Mouse (Mus musculus): ENCODE measurements around the gene Hs1bp3.

Hs1bp3 gene

DNA sequence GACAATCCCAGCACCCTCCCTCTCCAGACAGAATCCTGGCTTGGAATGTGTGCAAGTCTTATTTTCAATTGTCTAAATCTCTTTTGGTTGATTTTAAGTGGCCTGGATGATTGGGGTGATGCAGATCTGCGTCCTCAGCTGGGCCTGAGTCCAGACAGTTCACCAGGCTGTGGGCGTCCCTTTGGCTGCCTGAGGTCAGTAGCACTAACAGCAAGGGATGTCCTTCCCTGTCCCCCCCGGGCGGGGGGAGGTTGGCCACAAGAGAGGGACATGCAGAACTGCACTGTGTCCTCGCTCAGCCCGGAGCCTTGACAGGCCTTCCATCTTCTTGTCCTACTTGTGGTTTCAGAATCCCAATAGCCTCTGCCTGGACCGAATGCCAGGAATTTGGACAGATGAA, 52.1 kb downstream of the Hs1bp3 start:
- no peak for DNase-seq

DNA sequence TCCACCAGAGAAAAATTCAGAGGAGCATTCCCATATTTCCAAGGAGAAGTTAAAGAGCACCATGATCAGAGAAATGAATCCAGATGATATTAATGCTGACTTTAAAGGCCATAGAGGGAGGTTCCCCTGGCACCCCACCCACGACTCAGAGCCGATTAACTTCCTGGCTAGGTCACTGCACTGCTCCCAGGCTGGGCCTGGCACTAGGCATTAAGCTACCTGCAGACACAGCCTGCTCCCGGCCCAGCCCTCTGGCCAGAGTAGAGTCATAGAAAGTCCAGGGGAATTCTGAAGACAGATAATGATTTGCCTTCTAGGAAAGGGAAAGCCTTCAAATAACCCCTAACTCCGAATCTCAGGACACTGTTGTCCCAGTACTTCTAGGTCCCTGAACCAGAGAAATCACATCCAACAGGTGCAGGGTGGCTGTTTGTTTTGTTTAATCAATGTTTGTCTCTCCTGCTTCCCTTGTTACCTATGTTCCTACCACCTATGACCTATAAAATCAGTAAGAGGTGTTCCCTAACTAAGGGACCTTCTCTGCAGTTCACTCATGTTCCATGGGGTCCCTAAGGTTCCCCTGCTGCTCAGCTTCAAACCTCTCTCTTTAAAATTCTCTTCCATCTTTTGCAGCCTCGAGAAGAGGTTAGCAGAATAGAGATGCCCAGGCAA, 52.8 kb downstream of the Hs1bp3 start:
- DNase-seq, result no peak

- DNase-seq, result no peak
Measured at GRCm38 (mm10) chr12:8366688-8367087, 53.5 kb downstream of the Hs1bp3 start.

DNA sequence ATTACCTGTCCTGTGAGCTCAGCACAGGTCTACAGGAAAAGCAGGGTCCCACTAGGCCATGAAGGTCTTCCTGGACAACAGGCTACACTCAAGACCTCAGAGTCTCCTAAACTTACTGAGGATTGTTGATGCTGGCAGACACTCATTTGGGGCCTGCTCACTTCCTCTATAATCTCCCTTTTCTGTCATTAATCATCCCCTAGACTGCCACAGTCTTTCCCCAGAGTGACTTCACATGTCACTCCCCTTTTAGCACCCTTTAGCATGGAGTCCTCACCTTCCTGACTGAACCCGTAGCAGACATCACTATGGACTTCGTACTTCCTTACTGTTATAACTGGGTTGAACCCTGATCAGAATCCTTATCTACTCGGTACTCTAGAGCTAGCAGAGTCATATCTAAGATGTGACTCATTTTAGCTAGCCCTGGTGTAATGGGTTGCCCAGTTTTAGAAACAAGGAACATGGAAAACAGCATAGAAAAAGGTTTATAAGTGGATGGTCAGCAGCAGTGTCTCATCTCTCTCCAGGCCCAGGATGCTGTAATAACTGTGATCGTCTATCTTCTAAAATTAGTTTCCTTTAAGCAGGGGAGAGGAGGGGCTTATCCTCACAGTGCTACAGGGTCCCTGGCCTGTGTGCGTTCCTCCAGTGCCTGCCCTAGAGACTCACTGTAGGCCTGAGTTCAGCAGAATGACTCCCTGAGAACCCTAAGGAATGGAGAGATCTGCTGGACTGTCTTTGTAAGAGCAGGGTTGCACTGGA, 58.7 kb downstream of the Hs1bp3 start:
- no peak for DNase-seq

DNA sequence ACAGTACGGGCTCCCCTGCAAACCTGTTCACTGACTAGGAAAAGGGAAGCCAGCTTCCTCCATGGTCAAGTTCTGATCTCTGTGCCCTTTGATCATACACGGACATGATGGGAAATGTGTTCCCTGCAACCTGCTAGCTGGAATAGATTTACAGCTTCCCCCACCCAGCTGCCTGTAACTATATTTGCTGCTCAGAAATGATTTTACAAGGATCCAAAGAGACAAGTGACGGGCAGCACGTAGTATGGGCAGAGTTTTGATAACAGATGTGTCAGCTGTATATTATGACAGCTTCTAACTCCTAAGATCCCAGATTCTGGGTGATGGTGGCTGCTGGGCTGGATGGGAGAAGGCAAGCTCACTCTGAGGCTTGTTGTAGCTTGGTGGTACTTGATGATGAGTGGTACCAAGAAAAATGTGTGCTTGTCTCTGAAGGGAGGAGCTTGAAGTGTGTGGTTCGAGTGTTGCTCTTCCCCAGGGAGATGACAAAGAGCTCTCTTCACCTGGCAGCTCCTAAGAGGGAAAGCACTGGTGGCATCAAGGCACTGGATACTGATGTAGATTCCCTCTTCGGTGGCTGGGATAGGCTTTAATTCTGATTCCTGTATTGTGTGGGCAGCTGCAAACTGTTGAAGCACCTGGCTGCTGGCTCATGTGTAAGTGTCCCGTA, 59.4 kb downstream of the Hs1bp3 start:
- DNase-seq, result no peak

DNA sequence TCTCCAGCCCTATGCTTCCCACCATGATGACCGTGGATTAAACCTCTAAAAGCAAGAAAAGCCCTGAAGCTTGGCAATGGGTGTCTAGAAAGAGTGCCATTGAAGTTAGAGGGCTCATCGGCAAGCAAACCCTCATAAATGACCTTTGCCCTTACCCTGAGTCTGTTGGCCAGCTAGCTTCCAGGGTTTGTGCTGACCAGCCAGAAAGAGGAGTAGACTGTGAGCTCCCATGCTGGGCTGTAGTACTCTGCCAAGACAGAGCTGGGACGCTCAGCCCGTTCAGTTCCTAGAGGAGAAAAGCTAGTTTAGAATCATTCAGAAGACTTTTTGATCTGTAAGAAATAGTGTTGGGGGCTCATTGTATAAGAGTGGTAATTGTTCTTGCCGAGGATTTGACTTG, 60.5 kb downstream of the Hs1bp3 start:
- no peak for DNase-seq

GRCm38 (mm10) chr12:8377169-8377568, 63.9 kb downstream of the Hs1bp3 start:
- no peak for DNase-seq

GRCm38 (mm10) chr12:8377955-8378620, 64.9 kb downstream of the Hs1bp3 start:
- no peak for DNase-seq

DNA sequence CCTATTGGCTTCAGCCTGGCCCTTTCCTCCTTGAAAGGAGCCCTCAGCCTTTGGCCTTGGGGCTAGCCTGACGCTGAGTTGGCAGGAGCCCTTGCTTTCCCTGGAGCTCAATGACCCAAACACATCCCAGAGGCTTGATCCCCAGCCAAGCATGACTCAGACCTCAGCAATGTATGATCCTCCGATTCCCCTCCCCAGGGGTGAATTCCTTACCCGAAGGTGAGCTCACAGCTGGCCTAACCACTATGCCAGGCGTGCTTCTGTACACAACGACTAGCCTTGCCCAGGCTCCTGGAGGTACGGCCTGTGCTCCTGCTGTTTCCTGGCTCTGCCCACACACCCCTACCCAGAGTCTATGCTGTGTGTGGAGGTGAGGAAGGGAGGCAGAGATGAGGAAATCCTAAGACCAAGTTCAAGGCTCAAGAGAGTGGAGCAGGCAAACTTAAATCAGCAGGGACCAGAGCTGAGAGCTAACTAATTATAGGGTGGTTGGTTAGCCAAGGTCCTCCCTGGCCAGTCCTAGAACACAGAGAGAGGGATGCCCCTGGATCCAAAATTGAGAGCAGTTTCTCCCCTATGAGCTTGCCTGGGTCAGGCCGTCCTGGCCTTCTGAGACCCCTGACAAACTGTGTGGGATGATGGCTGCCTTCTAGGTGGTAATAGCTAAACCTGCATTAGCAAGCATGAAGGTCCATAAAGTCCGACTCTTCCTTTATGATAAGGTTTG, 66.7 kb downstream of the Hs1bp3 start:
- DNase-seq, result no peak

DNA sequence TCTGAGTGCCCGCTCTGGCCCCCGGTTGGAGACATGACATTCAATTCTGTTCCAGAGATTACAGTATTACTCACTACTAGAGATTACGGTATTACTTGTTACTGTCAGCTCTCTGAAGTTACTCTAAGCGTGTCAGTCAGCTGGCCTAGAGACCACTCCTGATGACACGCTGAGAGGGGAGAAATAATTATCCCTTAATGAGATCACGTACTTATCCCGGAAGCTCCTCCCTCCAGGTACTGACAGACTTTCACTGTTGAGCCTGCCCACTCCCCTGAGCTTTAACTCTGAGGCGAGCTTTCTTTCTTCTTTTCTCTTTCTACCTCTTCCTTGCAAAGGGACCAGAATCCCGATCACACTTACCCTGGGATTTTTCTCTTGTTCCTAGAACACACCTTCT, 67.7 kb downstream of the Hs1bp3 start:
- no peak for DNase-seq

GRCm38 (mm10) chr12:8381940-8382339, 68.7 kb downstream of the Hs1bp3 start:
- no peak for DNase-seq

DNA sequence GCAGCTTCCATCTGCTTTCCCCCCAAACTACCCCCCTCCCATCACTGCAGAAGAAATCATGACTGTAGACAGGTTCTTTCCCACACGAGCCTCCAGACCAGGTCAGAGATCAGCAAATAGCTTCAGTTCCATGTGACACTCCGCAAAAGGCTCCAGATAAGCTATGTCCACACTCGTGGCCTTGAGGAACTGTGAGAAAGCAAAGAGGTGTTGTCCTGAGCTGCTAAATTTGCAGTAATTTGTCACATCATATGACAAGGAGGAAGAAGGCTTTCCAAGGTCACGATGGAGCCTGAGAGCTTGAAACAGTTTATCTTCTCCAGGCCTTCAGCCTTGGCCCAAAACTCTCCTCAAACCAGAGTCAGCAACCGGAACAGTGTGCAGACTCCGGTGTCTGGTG, 70.6 kb downstream of the Hs1bp3 start:
- no peak for DNase-seq

DNA sequence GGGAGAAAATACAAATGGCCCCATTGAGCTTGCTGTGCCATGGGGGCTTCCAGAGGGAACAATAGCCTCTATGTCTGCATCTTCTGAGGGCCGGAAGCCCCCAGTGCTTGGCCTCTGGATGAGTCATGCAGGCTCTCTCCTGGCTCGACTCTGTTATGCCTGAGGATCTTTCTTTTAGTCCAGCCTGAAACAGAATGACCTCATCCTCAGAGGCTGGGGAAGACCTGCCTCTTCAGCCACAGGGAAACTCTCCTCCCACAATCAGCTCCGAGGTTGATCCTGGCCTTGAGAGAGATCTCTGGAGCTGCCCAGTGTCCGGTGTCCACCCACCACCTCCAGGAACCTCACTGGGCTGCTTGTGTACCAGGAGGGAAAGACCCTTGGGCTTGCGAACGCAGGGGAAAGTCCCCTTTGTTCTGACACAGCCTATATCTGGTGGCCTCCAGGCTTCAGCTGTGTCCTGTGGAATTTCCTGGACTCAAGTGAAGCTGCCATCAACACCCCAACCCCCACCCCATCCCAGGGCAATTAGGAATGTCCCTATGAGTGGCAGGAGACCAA, 73.3 kb downstream of the Hs1bp3 start:
- no peak for DNase-seq

DNA sequence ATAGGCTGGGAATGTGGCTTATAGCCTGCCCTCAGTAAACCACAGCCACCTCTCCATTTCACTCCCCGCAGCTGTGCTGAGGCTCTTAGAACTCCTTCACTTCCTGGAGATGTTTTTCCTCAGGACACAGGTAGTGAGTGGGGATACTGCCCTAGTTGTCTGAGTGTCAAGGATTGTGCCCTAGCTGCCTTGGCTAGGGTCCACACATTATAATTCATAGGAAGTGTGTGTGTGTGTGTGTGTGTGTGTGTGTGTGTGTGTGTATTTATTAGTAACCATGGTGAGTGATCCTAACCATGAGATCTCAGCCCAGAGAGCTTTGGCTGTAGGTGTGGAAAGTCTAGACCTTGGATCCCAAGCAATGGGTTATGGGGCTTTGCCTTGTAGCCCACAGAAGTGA, 74.0 kb downstream of the Hs1bp3 start:
- no peak for DNase-seq

DNA sequence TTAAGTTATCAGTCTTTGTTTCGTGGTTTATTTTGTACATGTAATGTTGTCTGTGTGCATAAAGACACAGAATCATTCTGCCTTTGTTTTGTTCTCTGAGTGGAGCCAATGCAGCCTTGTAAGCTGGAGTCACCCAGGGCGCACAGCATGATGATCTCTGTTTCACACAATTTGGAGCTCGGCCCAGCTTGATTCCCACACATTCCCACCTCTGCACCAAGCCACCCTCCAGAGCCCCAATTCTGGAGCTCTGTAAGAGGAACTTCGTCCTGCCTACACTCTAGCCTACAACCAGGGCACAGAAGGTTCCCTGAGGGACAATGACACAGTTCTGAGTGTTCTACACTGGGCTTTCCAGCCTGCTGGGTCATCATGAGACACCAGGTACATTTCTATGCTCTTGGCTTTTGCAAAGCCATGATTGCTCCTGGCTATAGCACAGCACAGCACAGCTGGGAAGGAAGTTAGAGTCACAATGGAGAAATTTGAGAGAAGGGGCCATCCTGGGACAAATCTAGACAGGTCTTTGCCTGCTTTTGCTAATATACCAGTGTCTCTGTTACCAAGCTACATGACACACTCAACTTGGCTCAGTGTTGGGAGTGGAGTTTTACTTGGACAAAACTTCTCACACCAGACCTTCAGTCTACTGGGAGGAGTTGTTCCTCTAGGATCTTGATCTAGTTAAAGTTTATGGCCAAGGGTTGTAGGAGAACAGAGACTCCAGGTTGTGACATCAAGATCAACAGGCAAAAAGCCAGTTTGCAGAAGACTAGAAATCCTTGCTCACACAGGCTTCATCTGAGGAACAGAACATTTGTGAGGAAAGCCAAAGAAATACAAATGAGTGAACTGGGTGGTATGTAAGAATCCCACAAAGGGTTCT, 75.5 kb downstream of the Hs1bp3 start:
- no peak for DNase-seq

- DNase-seq, result no peak
Measured at GRCm38 (mm10) chr12:8393226-8393625, 80.0 kb downstream of the Hs1bp3 start.
